Mouse (Mus musculus): ENCODE measurements around the gene Gm13277.
"Not testable (repeated sequence)": the region's sequence is repeated elsewhere in the genome, so short reads cannot be mapped to it uniquely, and the experiment has no call there.

Gene Gm13277

GRCm38 (mm10) chr4:88780320-88780719, 8.1 kb upstream of the Gm13277 start:
- POLR2A ChIA-PET, result not testable (repeated sequence)

GRCm38 (mm10) chr4:88781831-88782230, 6.6 kb upstream of the Gm13277 start, which contains the start of gene Ifnz:
Ifnz (plus strand) TSS chr4:88782131.
- CTCF ChIA-PET, POLR2A ChIA-PET: not testable (repeated sequence)

More at GRCm38 (mm10) chr4:88780320-88780719, 8.1 kb upstream of the Gm13277 start:
- CTCF ChIA-PET, result not testable (repeated sequence)

GRCm38 (mm10) chr4:88782335-88782734, 6.1 kb upstream of the Gm13277 start:
- POLR2A ChIA-PET, CTCF ChIA-PET: not testable (repeated sequence)

- POLR2A ChIA-PET, CTCF ChIA-PET: not testable (repeated sequence)
These were observed 3.0 kb upstream of the Gm13277 start, which contains the start of gene Gm13276 for GRCm38 (mm10) chr4:88785409-88785808. Gm13276 (plus strand) TSS chr4:88785709.

- CTCF ChIA-PET, POLR2A ChIA-PET: not testable (repeated sequence)
These were observed 2.8 kb downstream of the Gm13277 start, which contains the start of gene Gm13278 for GRCm38 (mm10) chr4:88791250-88791649. Gm13278 (plus strand) TSS chr4:88791550.

GRCm38 (mm10) chr4:88793936-88794675, 5.7 kb downstream of the Gm13277 start, which contains the start of gene Gm13275:
Gm13275 (plus strand) TSS chr4:88794487.
- POLR2A ChIA-PET, CTCF ChIA-PET: not testable (repeated sequence)

- CTCF ChIA-PET, POLR2A ChIA-PET: not testable (repeated sequence)
These were observed 8.7 kb downstream of the Gm13277 start, which contains the start of gene Gm13279 for GRCm38 (mm10) chr4:88797097-88797496. Gm13279 (plus strand) TSS chr4:88797397.

GRCm38 (mm10) chr4:88799365-88799764, 10.9 kb downstream of the Gm13277 start, which contains the start of gene Gm13285:
Gm13285 (plus strand) TSS chr4:88799665.
- POLR2A ChIA-PET, CTCF ChIA-PET: not testable (repeated sequence)

GRCm38 (mm10) chr4:88802954-88803353, 14.5 kb downstream of the Gm13277 start, which contains the start of gene Gm13287:
Gm13287 (plus strand) TSS chr4:88803254.
- POLR2A ChIA-PET, result not testable (repeated sequence)

GRCm38 (mm10) chr4:88805231-88805630, 16.8 kb downstream of the Gm13277 start, which contains the start of gene Gm13288:
Gm13288 (plus strand) TSS chr4:88805531.
- CTCF ChIA-PET, POLR2A ChIA-PET: not testable (repeated sequence)

More at GRCm38 (mm10) chr4:88802954-88803353, 14.5 kb downstream of the Gm13277 start, which contains the start of gene Gm13287:
- CTCF ChIA-PET, result not testable (repeated sequence)

GRCm38 (mm10) chr4:88805761-88806160, 17.3 kb downstream of the Gm13277 start:
- CTCF ChIA-PET, POLR2A ChIA-PET: not testable (repeated sequence)

GRCm38 (mm10) chr4:88815928-88816327, 27.5 kb downstream of the Gm13277 start, which contains the start of gene Ifna7:
Ifna7 (plus strand) TSS chr4:88816228.
- ChIA-PET POLR2A (no interaction called here), CTCF (no interaction called here)

- ChIA-PET POLR2A (no interaction called here), CTCF (interaction anchor here in 1 of 4 experiments (0.6 kb wide), 1 partner anchor 136 kb away, joined by 4 read pairs; the partner anchor contains the start of gene Ifna2)
These were observed 31.2 kb downstream of the Gm13277 start, which contains the start of gene Ifna11 for GRCm38 (mm10) chr4:88819659-88820058. Ifna11 (plus strand) TSS chr4:88819959.

- ChIA-PET POLR2A (no interaction called here), CTCF (no interaction called here)
These were observed 34.6 kb downstream of the Gm13277 start for GRCm38 (mm10) chr4:88822995-88823394.

GRCm38 (mm10) chr4:88827116-88827515, 38.7 kb downstream of the Gm13277 start, which contains the start of gene Ifna6:
Ifna6 (plus strand) TSS chr4:88827416.
- CTCF ChIA-PET, POLR2A ChIA-PET: not testable (repeated sequence)

GRCm38 (mm10) chr4:88830523-88830922, 42.1 kb downstream of the Gm13277 start:
- ChIA-PET CTCF (interaction anchor here in 1 of 4 experiments (0.9 to 2.2 kb wide), 2 partner anchors 134 to 299 kb away, joined by 3 to 4 read pairs; no protein-coding TSS in a partner anchor), POLR2A (interaction anchor here in 1 of 4 experiments (0.6 kb wide), 1 partner anchor 463 kb away, joined by 11 read pairs; no protein-coding TSS in a partner anchor)

GRCm38 (mm10) chr4:88835225-88835624, 46.8 kb downstream of the Gm13277 start, which contains the start of gene Ifna5:
Ifna5 (plus strand) TSS chr4:88835525.
- CTCF ChIA-PET, POLR2A ChIA-PET: not testable (repeated sequence)
